Mouse (Mus musculus) brain, embryonic 14.5 days (tissue): ENCODE data around the gene Wnt10a.

Experiments
- CTCF ChIP-seq: fragments of 200-500 bp; IDR thresholded peaks from 2 replicates; pipeline ENCODE4 v1.5.1; 2012; ENCODE audit warnings: inconsistent platforms, mild to moderate bottlenecking, moderate library complexity, borderline replicate concordance; ENCODE audit not compliant: insufficient read depth, insufficient read length; ENCODE audit errors: extremely low read depth
- POLR2A ChIP-seq: fragments of 200-500 bp; IDR thresholded peaks from 2 replicates; pipeline ENCODE4 v1.6.1; 2012; ENCODE audit warnings: mild to moderate bottlenecking, inconsistent platforms, borderline replicate concordance; ENCODE audit not compliant: poor library complexity, insufficient read depth, insufficient read length, severe bottlenecking; ENCODE audit errors: extremely low read depth

DNA sequence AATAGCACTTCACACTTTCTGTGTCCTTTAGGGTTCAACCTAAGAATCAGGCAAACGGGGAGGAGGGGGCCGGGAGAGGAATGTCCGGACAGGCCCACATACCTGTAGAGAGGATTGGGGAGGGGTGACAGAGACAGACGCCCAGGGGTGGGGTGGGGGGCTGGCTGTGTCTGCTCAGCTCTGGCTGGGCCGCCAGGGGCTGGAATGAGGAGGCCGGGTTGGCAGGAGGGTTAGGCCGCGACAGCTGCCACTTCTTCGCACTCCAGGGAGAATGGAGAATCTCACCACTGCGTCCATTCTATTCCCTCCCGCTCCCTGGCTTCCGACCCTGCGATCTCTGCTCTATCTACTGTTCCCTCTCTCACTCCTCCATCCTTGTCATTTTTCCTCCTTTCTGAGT, 7.8 kb upstream of the Wnt10a start:
- TF ChIP-seq POLR2A (no peak), CTCF (no peak)
